Mouse (Mus musculus) stomach, postnatal 0 days (tissue): ENCODE measurements at regions not wholly inside any gene's neighbourhood (a gene's known extent, or its start where the extent isn't known, plus 50 kb on each side); places are given as distances from the start of the nearest gene placed in this dataset.

ENCODE experiments used
- ATAC-seq: fragments of 200-750 bp; cut with Nextera tagmentation; 2 replicates; pipeline ENCODE4 v1.8.0; 2017; ENCODE audit not compliant: low FRiP score, low TSS enrichment
- DNase-seq: peaks from one replicate; pipeline ENCODE4 v3.0.0-alpha.2; 2016; ENCODE audit warnings: low spot score
- H3K27ac ChIP-seq: fragments of 300-500 bp; sonication (generic); replicated peaks from 2 replicates; pipeline ENCODE4 v1.5.1; 2014; ENCODE audit warnings: mild to moderate bottlenecking, control low read depth
- H3K27me3 ChIP-seq: fragments of 300-500 bp; sonication (generic); 2 replicates; pipeline ENCODE4 v1.6.1; 2014; ENCODE audit warnings: low read length; ENCODE audit not compliant: control insufficient read depth, insufficient read depth
- H3K36me3 ChIP-seq: fragments of 300-500 bp; sonication (generic); 2 replicates; pipeline ENCODE4 v1.6.1; 2014; ENCODE audit warnings: low read length, mixed read lengths; ENCODE audit not compliant: control insufficient read depth, insufficient read depth
- H3K4me1 ChIP-seq: fragments of 300-500 bp; sonication (generic); replicated peaks from 2 replicates; pipeline ENCODE4 v1.6.1; 2014; ENCODE audit warnings: antibody characterized with exemption; ENCODE audit not compliant: control insufficient read depth, insufficient read depth
- H3K4me2 ChIP-seq: fragments of 300-500 bp; sonication (generic); replicated peaks from 2 replicates; pipeline ENCODE4 v1.6.1; 2014; ENCODE audit warnings: low read depth, mild to moderate bottlenecking, control low read depth, moderate library complexity
- H3K4me3 ChIP-seq: fragments of 300-500 bp; sonication (generic); 2 replicates; pipeline ENCODE4 v1.5.1; 2014; ENCODE audit warnings: low read depth, low read length, control low read depth
- H3K9ac ChIP-seq: fragments of 300-500 bp; sonication (generic); 2 replicates; pipeline ENCODE4 v1.6.1; 2014; ENCODE audit warnings: mild to moderate bottlenecking, low read length, control low read depth, mixed read lengths
- H3K9me3 ChIP-seq: fragments of 300-500 bp; sonication (generic); 2 replicates; pipeline ENCODE4 v1.6.1; 2016; ENCODE audit warnings: low read length; ENCODE audit not compliant: control insufficient read depth
- CTCF ChIP-seq: IDR thresholded peaks from 2 replicates; pipeline ENCODE4 v1.5.1; 2016; ENCODE audit warnings: antibody characterized with exemption, low read depth, mild to moderate bottlenecking, moderate library complexity
- EP300 ChIP-seq: optimal IDR thresholded peaks from 2 replicates; pipeline ENCODE3; 2016; ENCODE audit warnings: antibody characterized with exemption
- WGBS: fragments of 180-500 bp; shearing (Covaris S2); extraction: QIAGEN DNeasy Blood & Tissue Kit; methylation state at CpG from one replicate; pipeline ENCODE4 v1.1.7; 2014; 5-methylcytosine and 5-hydroxymethylcytosine counted together

- WGBS = 30% methylated on average over 8 of the region's 8 CpGs
- no peak for DNase-seq
- ATAC-seq = no peak
These were observed 61.8 kb downstream of the Adcyap1 start for GRCm38 (mm10) chr17:93260366-93261205.

GRCm38 (mm10) chr17:93261206-93261504 lies 62.3 kb downstream of the Adcyap1 start:
- DNase-seq (no peak), ATAC-seq (no peak)
- 58% methylated on average over 1 of the region's 1 CpGs for WGBS
- Histone ChIP-seq H3K27me3 (no peaks in the 10 kb centered on the region), H3K9ac (no peak overlapping the region), H3K9me3 (no peaks in the 10 kb centered on the region), H3K4me2 (no peak overlapping the region), H3K27ac (no peak overlapping the region), H3K4me1 (no peaks in the 10 kb centered on the region), H3K4me3 (no peak overlapping the region), H3K36me3 (no peaks in the 10 kb centered on the region)
- TF ChIP-seq EP300 (no peak), CTCF (no peak)

More at GRCm38 (mm10) chr17:93260366-93261205, 61.8 kb downstream of the Adcyap1 start:
- TF ChIP-seq EP300 (no peak), CTCF (no peak)
- no peak overlapping the region for H3K9ac ChIP-seq
- no peak overlapping the region for H3K27ac ChIP-seq
- H3K4me1 ChIP-seq = no peaks in the 10 kb centered on the region
- H3K27me3 ChIP-seq = no peaks in the 10 kb centered on the region
- no peaks in the 10 kb centered on the region for H3K36me3 ChIP-seq
- no peak overlapping the region for H3K4me3 ChIP-seq
- no peak overlapping the region for H3K4me2 ChIP-seq
- H3K9me3 ChIP-seq = no peaks in the 10 kb centered on the region

DNA sequence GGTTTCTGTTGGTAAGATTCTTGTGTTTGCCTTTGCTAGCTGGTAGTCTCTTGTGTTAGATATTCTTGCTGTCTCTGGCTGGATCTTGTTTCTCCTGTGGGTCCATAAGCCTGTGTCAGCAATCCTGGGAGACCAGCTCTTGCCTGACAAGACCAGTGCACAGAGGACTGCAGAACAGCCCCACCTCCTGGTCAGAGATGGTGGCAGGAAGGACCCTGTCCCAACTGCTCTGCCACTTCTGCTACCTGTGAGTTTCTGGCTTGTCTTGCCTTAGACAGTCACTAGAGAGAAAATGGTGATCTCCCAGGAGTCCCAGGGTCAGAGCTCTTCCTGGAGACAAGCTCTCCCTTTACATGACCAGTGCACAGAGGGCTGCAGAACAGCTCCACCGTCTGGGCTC lies 107.3 kb downstream of the Adcyap1 start:
- ATAC-seq (no peak), DNase-seq (no peak)
- H3K9me3 ChIP-seq = no peaks in the 10 kb centered on the region
- TF ChIP-seq CTCF (peak; percentile 24; the same call in 1 of the 2 replicates), EP300 (no peak)
- H3K4me2 ChIP-seq = no peak overlapping the region
- 0% methylated on average over 1 of the region's 1 CpGs for WGBS
- H3K27ac ChIP-seq = no peak overlapping the region
- no peak overlapping the region for H3K4me3 ChIP-seq
- H3K4me1 ChIP-seq = no peaks in the 10 kb centered on the region
- H3K27me3 ChIP-seq = no peaks in the 10 kb centered on the region
- no peak overlapping the region for H3K9ac ChIP-seq
- no peaks in the 10 kb centered on the region for H3K36me3 ChIP-seq

DNA sequence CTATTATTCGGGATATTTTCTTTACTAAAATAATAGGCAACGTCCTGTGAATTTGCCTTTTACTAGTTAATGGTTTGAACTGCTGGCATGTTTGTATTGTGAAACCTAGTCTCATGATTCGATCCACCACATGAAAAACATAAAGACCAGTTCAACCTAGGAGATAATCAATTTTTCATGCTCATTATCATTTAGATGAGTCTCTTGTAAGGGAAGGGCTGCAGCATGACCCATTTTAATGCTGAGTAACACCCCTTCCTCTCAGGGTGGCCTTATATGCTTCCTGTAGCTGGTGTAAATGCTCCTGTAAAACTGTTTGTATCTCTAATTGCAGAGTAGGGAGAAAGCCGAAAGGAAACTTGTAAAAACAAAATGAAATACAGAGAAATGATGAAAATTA lies 113.3 kb downstream of the Adcyap1 start:
- no peaks in the 10 kb centered on the region for H3K9me3 ChIP-seq
- TF ChIP-seq EP300 = no peak
- H3K9ac ChIP-seq = no peak overlapping the region
- no peaks in the 10 kb centered on the region for H3K27me3 ChIP-seq
- ATAC-seq (no peak), DNase-seq (no peak)
- no peaks in the 10 kb centered on the region for H3K4me1 ChIP-seq
- 65% methylated on average over 4 of the region's 4 CpGs for WGBS
- no peaks in the 10 kb centered on the region for H3K36me3 ChIP-seq
- H3K4me2 ChIP-seq = no peak overlapping the region
- no peak overlapping the region for H3K27ac ChIP-seq
- no peak overlapping the region for H3K4me3 ChIP-seq

DNA sequence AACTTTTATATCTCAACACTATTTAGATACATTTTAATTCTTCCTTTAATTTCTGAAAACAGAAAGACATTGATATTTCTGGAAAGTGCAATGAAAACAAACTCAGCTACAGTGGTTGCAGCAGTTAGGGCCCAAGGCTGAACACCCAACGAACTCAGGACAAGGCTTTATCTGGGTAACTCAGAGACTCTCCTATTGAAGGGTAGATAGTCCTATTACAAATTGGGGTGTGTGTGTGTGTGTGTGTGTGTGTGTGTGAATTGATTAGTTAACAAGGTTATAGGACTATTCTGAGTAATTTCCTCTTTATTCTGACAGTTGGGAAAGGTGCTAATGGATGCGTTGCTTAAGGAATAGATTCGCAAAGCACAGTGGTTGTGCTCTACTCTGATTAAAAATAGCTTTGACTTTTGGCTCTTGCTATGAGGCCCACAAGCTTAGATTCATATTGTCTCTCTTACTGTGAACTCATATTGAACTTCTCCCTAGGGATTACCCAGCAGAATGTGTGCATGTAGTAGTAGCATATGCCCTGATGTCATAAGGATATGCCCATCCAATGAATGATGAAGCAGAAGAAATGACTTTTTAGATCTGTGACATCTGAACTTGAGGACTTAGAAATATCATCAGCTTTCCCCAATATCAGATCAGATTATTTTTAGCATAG lies 114.0 kb downstream of the Adcyap1 start:
- Histone ChIP-seq H3K4me3 (no peak overlapping the region), H3K27me3 (no peaks in the 10 kb centered on the region), H3K36me3 (no peaks in the 10 kb centered on the region), H3K4me2 (no peak overlapping the region), H3K4me1 (no peaks in the 10 kb centered on the region), H3K9me3 (no peaks in the 10 kb centered on the region), H3K9ac (no peak overlapping the region), H3K27ac (no peak overlapping the region)
- TF ChIP-seq EP300 (no peak), CTCF (no peak)
- no peak for ATAC-seq
- DNase-seq = no peak
- 73% methylated on average over 3 of the region's 3 CpGs for WGBS

DNA sequence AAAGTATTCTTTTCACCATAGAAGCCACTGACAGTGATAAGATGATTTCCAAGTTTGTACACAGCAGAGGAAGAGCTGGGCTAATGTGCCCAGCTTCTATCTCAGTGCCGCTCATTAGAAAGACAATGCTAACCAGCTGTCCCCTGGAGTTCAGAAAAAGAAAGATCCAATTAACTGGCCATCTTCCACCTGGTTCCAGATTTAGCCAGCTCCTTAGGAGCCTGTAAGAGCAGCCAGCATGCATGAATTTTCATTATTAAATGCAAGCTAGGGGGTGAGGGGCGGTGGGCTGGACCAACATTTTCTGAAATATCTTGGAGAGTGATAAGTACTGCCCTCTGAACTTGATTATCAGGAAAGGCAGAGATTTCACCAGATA lies 114.5 kb downstream of the Adcyap1 start:
- WGBS = 80% methylated on average over 2 of the region's 2 CpGs
- ATAC-seq = no peak

More for the DNA sequence above, 114.5 kb downstream of the Adcyap1 start:
- Histone ChIP-seq H3K9ac (no peak overlapping the region), H3K27me3 (no peaks in the 10 kb centered on the region), H3K36me3 (no peaks in the 10 kb centered on the region), H3K4me2 (no peak overlapping the region), H3K4me1 (no peaks in the 10 kb centered on the region), H3K27ac (no peak overlapping the region), H3K4me3 (no peak overlapping the region), H3K9me3 (no peaks in the 10 kb centered on the region)
- TF ChIP-seq EP300 = no peak
- TF ChIP-seq CTCF = no peak
- DNase-seq = no peak
